Mouse (Mus musculus): ENCODE results near the gene Smc5. TPM values are rescaled to one million over a fixed set of nuclear protein-coding genes. Genes with fewer than 3 reads are reported as not detected.
A peak's percentile ranks its signal among the peaks of the same experiment; 100 is the strongest.

Smc5 gene
- total RNA-seq, 2 experiments from 2014 or later: 14.9 to 17.5 TPM

DNA sequence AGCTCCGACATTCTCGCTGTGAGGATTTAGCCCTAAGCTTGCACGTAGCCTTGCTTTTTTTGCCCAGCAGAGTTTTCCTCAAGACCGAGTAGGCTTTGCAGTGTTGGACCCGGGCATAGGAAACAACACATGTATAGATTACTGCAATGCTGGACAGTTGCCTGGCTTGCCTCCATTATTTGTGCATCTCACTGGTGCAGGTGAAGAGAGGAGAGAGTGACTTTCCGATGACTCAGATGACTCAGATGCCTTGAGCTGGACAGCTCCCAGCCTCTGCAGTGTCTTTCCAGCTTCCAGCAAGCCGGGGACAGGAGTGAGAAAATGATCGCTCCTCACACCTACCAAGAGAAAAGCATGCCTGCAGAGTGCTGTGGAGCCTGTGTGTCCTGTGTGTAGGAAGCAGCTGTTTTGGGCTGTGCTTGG, 111.3 kb downstream of the Smc5 start:
- peak overlapping the region; percentile 42 for H3K4me3 ChIP-seq
- TF ChIP-seq CTCF (IDR thresholded peaks at IDR 0.05): no peak
- intact Hi-C loops (cut with DNase I): loop anchor here (10.0 kb wide), 1 partner anchor 52 kb away; no protein-coding TSS in a partner anchor
- DNase-seq: peak; percentile 77
- H3K27ac ChIP-seq: peak overlapping the region; percentile 84

DNA sequence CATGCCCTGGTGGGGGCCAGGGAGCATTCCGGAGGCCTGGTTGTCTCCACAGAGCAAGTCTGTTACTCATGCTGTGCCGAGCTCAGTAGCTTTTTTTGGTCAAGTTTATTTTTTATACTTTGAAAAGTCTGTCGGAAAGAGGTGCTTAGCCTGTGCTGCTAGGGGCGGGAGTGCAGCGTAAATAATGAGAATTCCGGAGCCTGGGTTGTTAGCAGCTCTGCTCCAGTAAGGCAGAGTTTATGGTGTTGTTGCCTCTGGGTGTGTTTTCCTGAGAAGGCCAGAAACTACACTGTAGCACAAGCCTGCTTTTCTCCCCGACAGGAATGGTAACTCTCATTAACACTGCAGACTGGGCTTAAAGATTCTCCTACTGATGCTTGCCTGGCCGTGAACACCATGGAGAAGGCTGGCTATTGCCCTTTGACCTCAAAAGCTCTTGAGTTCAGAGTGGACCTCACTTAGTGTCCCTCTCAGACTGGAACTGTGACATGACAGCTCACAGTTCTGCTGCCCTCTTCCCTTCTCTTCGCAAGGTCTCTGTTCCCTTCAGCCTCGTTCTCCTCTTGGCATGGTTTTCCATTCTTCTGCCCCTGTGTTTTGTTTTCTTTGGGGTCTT, 113.8 kb downstream of the Smc5 start:
- H3K27ac ChIP-seq: peak overlapping the region; percentile 84
- no peak for TF ChIP-seq CTCF (IDR thresholded peaks at IDR 0.05)
- peak overlapping the region; percentile 56 for H3K4me3 ChIP-seq
- intact Hi-C loops (cut with DNase I): loop anchor here (10.0 kb wide), 1 partner anchor 55 kb away; no protein-coding TSS in a partner anchor
- no peak for DNase-seq

Other genes starting within 250 kb of the Smc5 start
- 100 to 1,000 TPM; 144 to 162 TPM for gene Klf9, start 132.7 kb downstream of the Smc5 start, total RNA-seq (2021)
- 1 to 10 TPM; 1.1 TPM for gene Mamdc2, start 174.5 kb upstream of the Smc5 start, total RNA-seq (2021)